Mouse (Mus musculus) right cerebral cortex, adult 18-20 months (tissue): ENCODE results near the gene Gm7029.
"Not testable (repeated sequence)": the region's sequence is repeated elsewhere in the genome, so short reads cannot be mapped to it uniquely, and the experiment has no call there.

ENCODE experiments used
- DNase-seq: peaks from one replicate; pipeline ENCODE4 v3.0.0; 2022; ENCODE audit warnings: mixed read lengths

The Gm7029 gene

GRCm38 (mm10) chr17:33873537-33873936, at the start of gene Gm7029:
Gm7029 (plus strand) TSS chr17:33873837.
- DNase-seq, result not testable (repeated sequence)

- peak; percentile 98 for DNase-seq
Observed at GRCm38 (mm10) chr17:33824084-33824996, 49.3 kb upstream of the Gm7029 start, which contains the start of the genes Rps28 and Ndufa7. Rps28 (minus strand) TSS chr17:33824562. Ndufa7 (plus strand) TSS chr17:33824572.

- DNase-seq, result not testable (repeated sequence)
Observed at GRCm38 (mm10) chr17:33824997-33825330, 48.7 kb upstream of the Gm7029 start.

GRCm38 (mm10) chr17:33825462-33825861, 48.2 kb upstream of the Gm7029 start:
- DNase-seq, result no peak

GRCm38 (mm10) chr17:33826850-33827249, 46.8 kb upstream of the Gm7029 start:
- peak; percentile 67 for DNase-seq

GRCm38 (mm10) chr17:33828892-33829291, 44.7 kb upstream of the Gm7029 start:
- no peak for DNase-seq

- DNase-seq, result no peak
Observed at GRCm38 (mm10) chr17:33829561-33829960, 44.1 kb upstream of the Gm7029 start.

GRCm38 (mm10) chr17:33842966-33843795, 30.5 kb upstream of the Gm7029 start, which contains the start of gene Cd320:
Cd320 (plus strand) TSS chr17:33843091.
- peak; percentile 93 for DNase-seq

GRCm38 (mm10) chr17:33844196-33844595, 29.4 kb upstream of the Gm7029 start:
- no peak for DNase-seq

GRCm38 (mm10) chr17:33848139-33848538, 25.5 kb upstream of the Gm7029 start:
- no peak for DNase-seq

- DNase-seq, result no peak
Observed at GRCm38 (mm10) chr17:33851331-33851730, 22.3 kb upstream of the Gm7029 start.

GRCm38 (mm10) chr17:33857816-33858215, 15.8 kb upstream of the Gm7029 start:
- DNase-seq, result no peak

GRCm38 (mm10) chr17:33865330-33866030, 8.2 kb upstream of the Gm7029 start:
- peak; percentile 92 for DNase-seq

- DNase-seq, result no peak
Observed at GRCm38 (mm10) chr17:33874411-33874810, 774 bp downstream of the Gm7029 start.

- DNase-seq, result not testable (repeated sequence)
Observed at GRCm38 (mm10) chr17:33875797-33876196, 2.2 kb downstream of the Gm7029 start.

- not testable (repeated sequence) for DNase-seq
Observed at GRCm38 (mm10) chr17:33884320-33884719, 10.7 kb downstream of the Gm7029 start.

- not testable (repeated sequence) for DNase-seq
Observed at GRCm38 (mm10) chr17:33887802-33888201, 14.2 kb downstream of the Gm7029 start.

GRCm38 (mm10) chr17:33888230-33888629, 14.6 kb downstream of the Gm7029 start:
- DNase-seq, result not testable (repeated sequence)

- DNase-seq, result not testable (repeated sequence)
Observed at GRCm38 (mm10) chr17:33889941-33890532, 16.4 kb downstream of the Gm7029 start.

- peak; percentile 100 for DNase-seq
Observed at GRCm38 (mm10) chr17:33890533-33891059, 17.0 kb downstream of the Gm7029 start, which contains the start of gene Kifc1. Kifc1 (minus strand) TSS chr17:33890661.

GRCm38 (mm10) chr17:33891357-33891756, 17.7 kb downstream of the Gm7029 start:
- DNase-seq, result no peak

GRCm38 (mm10) chr17:33891892-33892291, 18.3 kb downstream of the Gm7029 start:
- not testable (repeated sequence) for DNase-seq
